Mouse (Mus musculus): ENCODE data around the gene Dmrt2. TPM values are rescaled to one million over a fixed set of nuclear protein-coding genes. Genes with fewer than 3 reads are reported as not detected.

The Dmrt2 gene
- polyA plus RNA-seq (2014; fragmentation: Illumina TruSeq; extraction: RNeasy Lipid Tissue Mini Kit (QIAGEN cat#74804); ENCODE audit: low replicate concordance): 0.19 TPM

DNA sequence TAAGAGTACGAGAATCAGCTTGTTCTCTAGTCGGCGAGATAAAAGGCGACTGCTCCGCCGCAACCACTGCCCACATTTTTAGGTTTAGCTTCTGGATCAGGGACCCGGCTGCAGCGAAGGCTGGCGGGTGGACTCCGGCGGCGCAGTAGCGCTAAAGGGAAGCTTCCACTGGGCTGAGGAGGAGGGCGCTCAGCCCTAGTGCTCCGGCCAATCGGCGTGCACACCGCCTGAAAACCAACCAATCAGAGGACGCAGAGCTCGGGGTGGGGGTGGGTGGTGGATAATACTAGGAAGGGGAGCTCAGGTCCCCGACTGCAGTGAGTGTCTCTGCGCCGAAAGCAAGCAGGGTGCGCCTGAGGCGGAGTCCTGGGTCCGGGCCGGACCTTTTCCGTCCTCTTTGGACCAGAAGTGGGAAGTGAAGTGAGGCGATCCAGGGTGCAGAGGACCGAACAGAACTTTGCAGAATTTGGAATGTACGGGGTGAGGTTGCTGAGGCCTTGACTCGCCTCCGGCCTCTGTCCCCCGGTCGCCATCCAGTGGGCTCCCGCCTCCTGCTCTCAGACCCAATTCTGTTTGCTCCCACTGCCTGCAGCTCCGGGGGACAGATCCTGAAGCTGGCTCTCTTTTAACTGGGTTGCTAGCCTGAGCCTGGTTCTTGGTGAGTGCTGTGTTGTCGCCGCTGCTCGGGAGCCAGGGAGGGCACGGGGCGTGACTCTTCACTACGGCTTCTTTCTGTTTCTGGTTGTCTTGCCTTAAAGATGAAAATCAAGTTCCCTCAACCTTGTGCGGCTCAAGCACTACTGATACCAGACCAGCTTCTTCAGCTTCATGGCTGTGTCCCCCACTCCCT is at the start of gene Dmrt2:
Gene Dmrt2, plus strand, starts transcription at position 311 of the 850 bp plus-strand sequence.

Other genes with a start within 250 kb of the Dmrt2 start
- not detected for gene Dmrt1, start 166.8 kb upstream of the Dmrt2 start, polyA plus RNA-seq (2014; fragmentation: Illumina TruSeq; extraction: RNeasy Lipid Tissue Mini Kit (QIAGEN cat#74804); ENCODE audit: low replicate concordance)
- not detected for gene Dmrt3, start 62.1 kb upstream of the Dmrt2 start, polyA plus RNA-seq (2014; fragmentation: Illumina TruSeq; extraction: RNeasy Lipid Tissue Mini Kit (QIAGEN cat#74804); ENCODE audit: low replicate concordance)